Mouse (Mus musculus): ENCODE data around the gene Stpg3. TPM values are rescaled to one million over a fixed set of nuclear protein-coding genes. Genes with fewer than 3 reads are reported as not detected.
"Not testable (repeated sequence)": the region's sequence is repeated elsewhere in the genome, so short reads cannot be mapped to it uniquely, and the experiment has no call there.

Stpg3 gene
- polyA plus RNA-seq, 1 experiment from 2014 or later, result not detected

DNA sequence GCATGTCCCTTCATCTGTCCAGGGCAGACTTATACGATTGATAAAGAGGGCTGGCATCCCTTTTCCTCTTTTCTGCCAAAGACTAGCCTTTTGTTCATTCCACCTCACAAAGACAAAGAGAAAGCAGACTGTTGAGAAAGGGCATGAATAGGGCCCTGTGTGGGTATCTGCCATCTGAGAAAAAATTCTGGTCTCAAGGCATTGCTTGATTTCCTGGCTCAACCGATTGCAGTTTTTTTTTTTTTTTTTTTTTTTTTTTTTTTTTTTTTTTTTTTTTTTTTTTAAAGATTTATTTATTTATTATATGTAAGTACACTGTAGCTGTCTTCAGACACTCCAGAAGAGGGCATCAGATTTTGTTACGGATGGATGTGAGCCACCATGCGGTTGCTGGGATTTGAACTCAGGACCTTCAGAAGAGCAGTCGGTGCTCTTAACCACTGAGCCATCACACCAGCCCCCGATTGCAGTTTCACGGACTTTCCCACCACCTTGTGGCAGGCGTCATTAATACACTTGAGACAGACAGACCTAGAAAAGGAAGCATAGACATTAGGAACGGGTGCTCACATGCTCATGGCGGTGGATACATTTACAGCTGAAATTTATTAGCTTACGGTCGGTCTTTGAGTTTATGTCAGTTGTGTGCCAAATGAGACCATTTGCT, 42.1 kb upstream of the Stpg3 start:
- Histone ChIP-seq H3K4me3 (ENCODE audit: control insufficient read depth in 1 of 2, insufficient read depth in 1 of 2, low read depth in 1 of 2, low read length in 2 of 2) (peak overlapping the region; percentile 3 to 90; a peak in 3 of 4 replicates), H3K9ac (ENCODE audit: low read length) (peak overlapping the region; percentile 88), H3K4me1 (ENCODE audit: control insufficient read depth in 2 of 2, insufficient read depth in 2 of 2, low read length in 2 of 2) (peaks cover 7 to 13% of the 10 kb centered on the region in 2 experiments; a peak in 3 of 4 replicates), H3K4me2 (ENCODE audit: low read length) (peak overlapping the region; percentile 94), H3K36me3 (ENCODE audit: control insufficient read depth, insufficient read depth, low read length) (peaks cover 21% of the 10 kb centered on the region)
- H3K27ac ChIP-seq (replicated peaks in 1 of 2; ENCODE audit: control insufficient read depth in 1 of 2, insufficient read depth in 1 of 2, low read depth in 2 of 2, low read length in 2 of 2); H3K9me3 ChIP-seq (ENCODE audit: control insufficient read depth, low read length); H3K27me3 ChIP-seq (ENCODE audit: control insufficient read depth, insufficient read depth, low read length); ATAC-seq (ENCODE audit: insufficient number of reproducible peaks, insufficient read depth, low FRiP score, low read depth): not testable (repeated sequence)
- WGBS, result 56% methylated on average over 10 of the region's 12 CpGs

DNA sequence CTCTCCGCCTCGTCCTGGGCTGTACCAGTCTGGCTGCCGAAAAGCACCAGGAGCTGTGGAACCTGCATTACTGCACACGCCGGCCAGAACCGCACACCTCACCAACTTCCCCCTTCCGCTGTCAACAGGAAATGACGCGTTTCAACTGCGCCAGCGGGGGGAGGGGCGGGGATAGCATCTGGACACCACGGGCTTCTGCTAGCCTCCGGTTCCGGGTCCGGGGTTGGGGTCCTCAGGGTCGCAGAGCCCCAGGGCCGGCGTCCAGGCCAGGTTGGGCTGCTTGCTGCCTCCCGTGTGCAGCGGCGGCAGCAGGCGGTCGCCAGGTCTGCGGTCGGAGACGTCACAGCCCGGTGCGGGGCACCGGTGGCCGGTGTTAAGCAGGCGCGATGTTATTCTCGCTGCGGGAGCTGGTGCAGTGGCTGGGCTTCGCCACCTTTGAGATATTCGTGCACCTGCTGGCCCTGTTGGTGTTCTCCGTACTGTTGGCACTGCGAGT, 40.9 kb upstream of the Stpg3 start, which contains the start of gene Tmem203:
Tmem203 (plus strand) TSS at position 156 of the 496 bp plus-strand sequence.
- Histone ChIP-seq H3K4me2 (ENCODE audit: low read length) (peak within 1 kb of the TSS; percentile 94), H3K27ac (replicated peaks in 1 of 2; ENCODE audit: control insufficient read depth in 1 of 2, insufficient read depth in 1 of 2, low read depth in 2 of 2, low read length in 2 of 2) (peak within 1 kb of the TSS; percentile 31 to 77), H3K4me3 (ENCODE audit: control insufficient read depth in 1 of 2, insufficient read depth in 1 of 2, low read depth in 1 of 2, low read length in 2 of 2) (peak within 1 kb of the TSS; percentile 90 to 93), H3K4me1 (ENCODE audit: control insufficient read depth in 2 of 2, insufficient read depth in 2 of 2, low read length in 2 of 2) (peaks cover 7 to 13% of the 10 kb centered on the region in 2 experiments; a peak in 3 of 4 replicates), H3K27me3 (ENCODE audit: control insufficient read depth, insufficient read depth, low read length) (no peaks in the 10 kb centered on the region), H3K9me3 (ENCODE audit: control insufficient read depth, low read length) (no peaks in the 10 kb centered on the region), H3K9ac (ENCODE audit: low read length) (peak within 1 kb of the TSS; percentile 88), H3K36me3 (ENCODE audit: control insufficient read depth, insufficient read depth, low read length) (peaks cover 33% of the 10 kb centered on the region)
- WGBS, result under 1% methylated on average over 39 of the region's 39 CpGs
- peak; percentile 80 for ATAC-seq (ENCODE audit: insufficient number of reproducible peaks, insufficient read depth, low FRiP score, low read depth)

DNA sequence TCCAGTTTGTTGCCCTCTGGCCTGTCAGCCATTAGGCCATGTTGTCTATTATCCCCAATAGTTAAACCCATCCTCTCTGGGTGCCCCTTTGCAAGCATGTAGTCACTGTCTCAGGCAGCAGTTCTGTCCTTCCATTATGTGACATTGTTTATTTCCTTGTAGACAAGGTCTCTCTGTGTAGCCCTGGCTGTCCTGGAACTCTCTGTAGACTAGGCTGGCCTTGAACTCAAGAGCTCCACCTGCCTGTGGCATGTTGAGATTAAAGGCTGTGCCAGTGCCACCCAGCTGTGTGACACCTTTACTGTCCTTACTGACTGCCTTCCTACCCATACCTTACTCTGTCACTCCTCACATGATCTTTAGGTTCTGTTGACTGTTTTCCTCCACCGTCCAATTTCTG, 37.9 kb upstream of the Stpg3 start:
- Histone ChIP-seq H3K27ac (replicated peaks in 1 of 2; ENCODE audit: control insufficient read depth in 1 of 2, insufficient read depth in 1 of 2, low read depth in 2 of 2, low read length in 2 of 2) (no peak overlapping the region), H3K36me3 (ENCODE audit: control insufficient read depth, insufficient read depth, low read length) (peaks cover 63% of the 10 kb centered on the region), H3K27me3 (ENCODE audit: control insufficient read depth, insufficient read depth, low read length) (no peaks in the 10 kb centered on the region), H3K4me1 (ENCODE audit: control insufficient read depth in 2 of 2, insufficient read depth in 2 of 2, low read length in 2 of 2) (peaks cover 7 to 13% of the 10 kb centered on the region in 2 experiments; a peak in 3 of 4 replicates), H3K9ac (ENCODE audit: low read length) (no peak overlapping the region), H3K4me2 (ENCODE audit: low read length) (no peak overlapping the region), H3K4me3 (ENCODE audit: control insufficient read depth in 1 of 2, insufficient read depth in 1 of 2, low read depth in 1 of 2, low read length in 2 of 2) (no peak overlapping the region), H3K9me3 (ENCODE audit: control insufficient read depth, low read length) (no peaks in the 10 kb centered on the region)
- ATAC-seq (ENCODE audit: insufficient number of reproducible peaks, insufficient read depth, low FRiP score, low read depth), result no peak
- 82% methylated on average over 1 of the region's 1 CpGs for WGBS

GRCm38 (mm10) chr2:25246183-25247072, 32.0 kb upstream of the Stpg3 start, which contains the start of gene AL732309.1:
AL732309.1 (minus strand) TSS chr2:25246863.
- peaks cover 4 to 13% of the 10 kb centered on the region in 2 experiments; a peak in 3 of 4 replicates for H3K4me1 ChIP-seq (ENCODE audit: control insufficient read depth in 2 of 2, insufficient read depth in 2 of 2, low read length in 2 of 2)
- no peak within 1 kb of the TSS for H3K4me3 ChIP-seq (ENCODE audit: control insufficient read depth in 1 of 2, insufficient read depth in 1 of 2, low read depth in 1 of 2, low read length in 2 of 2)
- ATAC-seq (ENCODE audit: insufficient number of reproducible peaks, insufficient read depth, low FRiP score, low read depth), result no peak
- no peaks in the 10 kb centered on the region for H3K9me3 ChIP-seq (ENCODE audit: control insufficient read depth, low read length)
- H3K4me2 ChIP-seq (ENCODE audit: low read length), result no peak within 1 kb of the TSS
- H3K27ac ChIP-seq (replicated peaks in 1 of 2; ENCODE audit: control insufficient read depth in 1 of 2, insufficient read depth in 1 of 2, low read depth in 2 of 2, low read length in 2 of 2), result no peak within 1 kb of the TSS
- 85% methylated on average over 10 of the region's 10 CpGs for WGBS
- H3K27me3 ChIP-seq (ENCODE audit: control insufficient read depth, insufficient read depth, low read length), result peaks cover 22% of the 10 kb centered on the region
- no peak within 1 kb of the TSS for H3K9ac ChIP-seq (ENCODE audit: low read length)
- peaks cover 43% of the 10 kb centered on the region for H3K36me3 ChIP-seq (ENCODE audit: control insufficient read depth, insufficient read depth, low read length)

DNA sequence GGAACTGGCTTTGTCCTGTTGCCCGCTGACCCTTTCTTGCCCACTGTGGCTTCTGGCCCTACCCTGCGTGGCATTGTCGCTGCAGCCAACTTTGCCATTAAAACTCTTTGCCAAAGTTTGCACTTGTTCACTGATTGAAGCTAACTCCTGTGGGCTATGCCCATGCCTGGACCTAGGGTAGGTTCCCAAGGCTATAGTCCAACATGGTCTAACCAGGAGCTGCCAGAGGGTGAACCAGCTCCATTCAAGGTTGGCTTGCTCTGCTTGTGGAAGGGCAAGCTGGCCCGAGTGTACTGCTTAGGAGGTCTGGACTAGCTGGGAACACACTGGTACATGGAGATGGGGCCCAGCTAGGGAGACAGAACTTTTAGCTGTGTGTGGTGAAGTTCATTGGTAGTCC, 29.7 kb upstream of the Stpg3 start:
- no peak overlapping the region for H3K4me3 ChIP-seq (ENCODE audit: control insufficient read depth in 1 of 2, insufficient read depth in 1 of 2, low read depth in 1 of 2, low read length in 2 of 2)
- no peak overlapping the region for H3K4me2 ChIP-seq (ENCODE audit: low read length)
- H3K27ac ChIP-seq (replicated peaks in 1 of 2; ENCODE audit: control insufficient read depth in 1 of 2, insufficient read depth in 1 of 2, low read depth in 2 of 2, low read length in 2 of 2), result no peak overlapping the region
- no peaks in the 10 kb centered on the region for H3K9me3 ChIP-seq (ENCODE audit: control insufficient read depth, low read length)
- no peak overlapping the region for H3K9ac ChIP-seq (ENCODE audit: low read length)
- peaks cover 8 to 18% of the 10 kb centered on the region in 2 experiments for H3K4me1 ChIP-seq (ENCODE audit: control insufficient read depth in 2 of 2, insufficient read depth in 2 of 2, low read length in 2 of 2)
- no peak for ATAC-seq (ENCODE audit: insufficient number of reproducible peaks, insufficient read depth, low FRiP score, low read depth)
- peaks cover 28% of the 10 kb centered on the region for H3K27me3 ChIP-seq (ENCODE audit: control insufficient read depth, insufficient read depth, low read length)
- peaks cover 21% of the 10 kb centered on the region; the same call in 1 of the 2 replicates for H3K36me3 ChIP-seq (ENCODE audit: control insufficient read depth, insufficient read depth, low read length)
- 78% methylated on average over 4 of the region's 4 CpGs for WGBS

GRCm38 (mm10) chr2:25243342-25243741, 28.9 kb upstream of the Stpg3 start:
- Histone ChIP-seq H3K9ac (ENCODE audit: low read length) (no peak overlapping the region), H3K36me3 (ENCODE audit: control insufficient read depth, insufficient read depth, low read length) (peaks cover 13% of the 10 kb centered on the region; the same call in 1 of the 2 replicates), H3K4me3 (ENCODE audit: control insufficient read depth in 1 of 2, insufficient read depth in 1 of 2, low read depth in 1 of 2, low read length in 2 of 2) (no peak overlapping the region), H3K27ac (replicated peaks in 1 of 2; ENCODE audit: control insufficient read depth in 1 of 2, insufficient read depth in 1 of 2, low read depth in 2 of 2, low read length in 2 of 2) (no peak overlapping the region), H3K4me2 (ENCODE audit: low read length) (no peak overlapping the region), H3K9me3 (ENCODE audit: control insufficient read depth, low read length) (no peaks in the 10 kb centered on the region), H3K27me3 (ENCODE audit: control insufficient read depth, insufficient read depth, low read length) (peaks cover 28% of the 10 kb centered on the region), H3K4me1 (ENCODE audit: control insufficient read depth in 2 of 2, insufficient read depth in 2 of 2, low read length in 2 of 2) (peaks cover 8 to 18% of the 10 kb centered on the region in 2 experiments)
- ATAC-seq (ENCODE audit: insufficient number of reproducible peaks, insufficient read depth, low FRiP score, low read depth), result no peak
- 67% methylated on average over 8 of the region's 8 CpGs for WGBS

DNA sequence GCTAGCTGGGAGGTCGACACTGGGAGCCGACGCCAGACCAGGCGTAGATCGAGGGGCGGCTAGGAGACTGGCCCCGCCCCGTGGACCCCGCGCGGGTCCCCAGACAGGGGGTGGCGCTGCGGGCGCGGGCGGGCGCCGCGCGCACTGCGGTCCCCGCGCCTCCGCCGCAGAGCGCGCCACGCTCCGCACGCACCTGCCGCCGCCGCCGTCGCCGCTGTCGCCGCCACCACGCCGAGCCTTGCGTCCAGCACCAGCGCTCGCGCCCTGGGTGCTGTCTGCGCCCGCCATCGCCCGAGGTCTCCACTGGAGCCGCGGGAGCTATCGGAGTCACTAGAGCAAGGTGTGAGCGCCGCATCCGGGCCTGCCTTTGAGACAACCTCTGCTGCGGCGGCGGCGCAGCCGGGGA, 27.7 kb upstream of the Stpg3 start, which contains the start of the genes Rnf208 and Cysrt1:
Rnf208 (plus strand) TSS at position 155 of the 406 bp plus-strand sequence.
Cysrt1 (minus strand) TSS at position 352 of the 406 bp plus-strand sequence.
- peaks cover 28% of the 10 kb centered on the region for H3K27me3 ChIP-seq (ENCODE audit: control insufficient read depth, insufficient read depth, low read length)
- peak within 1 kb of the TSS; percentile 98 for H3K4me2 ChIP-seq (ENCODE audit: low read length)
- H3K9ac ChIP-seq (ENCODE audit: low read length), result peak within 1 kb of the TSS; percentile 77
- H3K9me3 ChIP-seq (ENCODE audit: control insufficient read depth, low read length), result no peaks in the 10 kb centered on the region
- ATAC-seq (ENCODE audit: insufficient number of reproducible peaks, insufficient read depth, low FRiP score, low read depth), result no peak
- peaks cover under 1% of the 10 kb centered on the region; the same call in 1 of the 2 replicates for H3K36me3 ChIP-seq (ENCODE audit: control insufficient read depth, insufficient read depth, low read length)
- H3K27ac ChIP-seq (replicated peaks in 1 of 2; ENCODE audit: control insufficient read depth in 1 of 2, insufficient read depth in 1 of 2, low read depth in 2 of 2, low read length in 2 of 2), result no peak within 1 kb of the TSS
- under 1% methylated on average over 55 of the region's 59 CpGs for WGBS
- H3K4me1 ChIP-seq (ENCODE audit: control insufficient read depth in 2 of 2, insufficient read depth in 2 of 2, low read length in 2 of 2), result peaks cover 8 to 18% of the 10 kb centered on the region in 2 experiments
- peak within 1 kb of the TSS; percentile 47 to 53 for H3K4me3 ChIP-seq (ENCODE audit: control insufficient read depth in 1 of 2, insufficient read depth in 1 of 2, low read depth in 1 of 2, low read length in 2 of 2)
